1 mouse cellular context compared by ENCODE assay signal in the genomic region with DNA sequence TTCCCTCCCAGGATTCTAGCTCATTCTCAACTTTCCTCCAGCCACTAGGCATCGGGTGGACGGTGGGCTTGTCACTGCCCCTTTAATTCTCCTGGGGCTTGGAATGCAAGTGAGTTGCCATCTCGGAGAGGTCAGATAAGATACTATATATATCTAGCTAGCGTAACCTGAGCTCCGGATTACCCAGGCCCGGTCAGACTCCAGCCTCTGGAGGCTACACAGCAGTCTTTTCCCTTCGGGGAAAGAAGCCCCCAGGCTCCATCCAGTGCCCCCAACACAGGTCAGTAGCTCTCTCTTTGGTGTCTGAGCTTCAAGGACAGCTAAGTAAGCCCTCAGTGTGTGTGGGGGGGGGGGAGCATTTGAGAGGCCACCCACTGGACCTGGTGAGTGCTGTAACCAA.
TF ChIP-seq lines count a peak whose summit lies in the region.

No protein-coding gene starts in this region.

TF ChIP-seq in myocyte, 11 proteins besides CTCF, POLR2A, EP300 and RAD21 (continued from another document):
- TF ChIP-seq CEBPB (IDR thresholded peaks at IDR 0.05; ENCODE audit: insufficient read depth, poor library complexity, severe bottlenecking) (no peak), MYOD1 (IDR thresholded peaks at IDR 0.05; ENCODE audit: control insufficient read depth in 1 of 3, insufficient read length in 2 of 3, low read depth in 2 of 3) (no peak)
